Mouse (Mus musculus) retina, embryonic 14.5 days (tissue): Measurements from ENCODE around the gene Fosl1.
"Not testable (repeated sequence)": the region's sequence is repeated elsewhere in the genome, so short reads cannot be mapped to it uniquely, and the experiment has no call there.

Experiments used
- DNase-seq: peaks from one replicate; pipeline ENCODE4 v3.0.0-alpha.2; 2015; ENCODE audit warnings: low spot score

The Fosl1 gene

GRCm38 (mm10) chr19:5481398-5481797 is 34.1 kb downstream of the Fosl1 start:
- DNase-seq: no peak

GRCm38 (mm10) chr19:5483386-5484359 is 36.3 kb downstream of the Fosl1 start:
- no peak for DNase-seq

GRCm38 (mm10) chr19:5484496-5484895 is 37.1 kb downstream of the Fosl1 start:
- DNase-seq: no peak

GRCm38 (mm10) chr19:5485371-5485770 is 38.0 kb downstream of the Fosl1 start:
- DNase-seq: no peak

GRCm38 (mm10) chr19:5485821-5486220 is 38.5 kb downstream of the Fosl1 start:
- no peak for DNase-seq

GRCm38 (mm10) chr19:5486286-5486685 is 38.9 kb downstream of the Fosl1 start:
- no peak for DNase-seq

GRCm38 (mm10) chr19:5486771-5487170 is 39.4 kb downstream of the Fosl1 start:
- DNase-seq: no peak

GRCm38 (mm10) chr19:5487768-5488550 is 40.6 kb downstream of the Fosl1 start, which contains the start of gene Mus81:
Mus81 (minus strand) TSS chr19:5488402.
- peak; percentile 97 for DNase-seq

- DNase-seq: peak; percentile 99
These were observed 41.7 kb downstream of the Fosl1 start for GRCm38 (mm10) chr19:5488878-5489571.

GRCm38 (mm10) chr19:5489721-5490120 is 42.4 kb downstream of the Fosl1 start:
- not testable (repeated sequence) for DNase-seq

GRCm38 (mm10) chr19:5490313-5490897 is 43.1 kb downstream of the Fosl1 start, which contains the start of gene Cfl1:
Cfl1 (plus strand) TSS chr19:5490455.
- peak; percentile 97 for DNase-seq

- peak; percentile 73 for DNase-seq
These were observed 43.8 kb downstream of the Fosl1 start for GRCm38 (mm10) chr19:5490898-5491708.

GRCm38 (mm10) chr19:5492641-5493040 is 45.3 kb downstream of the Fosl1 start:
- no peak for DNase-seq

GRCm38 (mm10) chr19:5493301-5493721 is 46.0 kb downstream of the Fosl1 start:
- not testable (repeated sequence) for DNase-seq

- no peak for DNase-seq
These were observed 47.0 kb downstream of the Fosl1 start for GRCm38 (mm10) chr19:5494314-5494713.

- no peak for DNase-seq
These were observed 48.2 kb downstream of the Fosl1 start for GRCm38 (mm10) chr19:5495353-5496051.

- DNase-seq: no peak
These were observed 48.7 kb downstream of the Fosl1 start for GRCm38 (mm10) chr19:5496052-5496370.

GRCm38 (mm10) chr19:5500330-5500875 is 53.1 kb downstream of the Fosl1 start:
- DNase-seq: no peak

- DNase-seq: no peak
These were observed 56.3 kb downstream of the Fosl1 start, which contains the start of gene 1700020D05Rik for GRCm38 (mm10) chr19:5503687-5504086. 1700020D05Rik (minus strand) TSS chr19:5503787.
